Mouse (Mus musculus) small intestine, adult 2 months (tissue): ENCODE results near the gene Ociad2.

Experiments used
- CTCF ChIP-seq: fragments of 200-500 bp; IDR thresholded peaks from 2 replicates; pipeline ENCODE4 v1.5.1; 2012; ENCODE audit warnings: low read depth, mild to moderate bottlenecking, control low read depth, inconsistent platforms, low read length, moderate library complexity, mixed read lengths; ENCODE audit not compliant: insufficient replicate concordance, insufficient read length; ENCODE audit errors: extremely low read depth
- POLR2A ChIP-seq: fragments of 200-500 bp; IDR thresholded peaks from 2 replicates; pipeline ENCODE4 v1.6.1; 2012; ENCODE audit warnings: low read depth, mild to moderate bottlenecking, control low read depth, inconsistent platforms, low read length, moderate library complexity

GRCm38 (mm10) chr5:73383647-73383970 lies 42.8 kb upstream of the Ociad2 start:
- TF ChIP-seq POLR2A (no peak), CTCF (no peak)
